Comparison of ENCODE assay signal across 9 mouse cellular contexts in genomic region chr15:85337219-85337618, GRCm38 (mm10). TPM values are rescaled to one million over a fixed set of nuclear protein-coding genes. Genes with fewer than 3 reads are reported as not detected.
DNase-seq lines count a peak whose midpoint lies in the region; ATAC-seq and TF ChIP-seq lines count a peak whose summit lies in the region.
"Had no signal": no experiment of that assay in that cellular context is flagged by ENCODE, and none has a peak within 500 bp of the region (broad histone marks: within the 10 kb centered on the region; RNA-seq: fewer than 3 reads in every experiment).

No protein-coding gene starts in this region.

- peak overlapping the region; percentile 71 for H3K4me2 ChIP-seq in embryonic facial prominence, embryonic 15.5 days (replicated peaks)
- peak overlapping the region; percentile 58 for H3K4me2 ChIP-seq in stomach, postnatal 0 days (replicated peaks; ENCODE audit: low read depth)

- no peaks in the 10 kb centered on the region for H3K36me3 ChIP-seq in embryonic facial prominence, embryonic 15.5 days
- H3K36me3 ChIP-seq in liver, adult 2 months (ENCODE audit: control insufficient read depth, insufficient read depth, low read length): no peaks in the 10 kb centered on the region
- no peaks in the 10 kb centered on the region for H3K36me3 ChIP-seq in stomach, postnatal 0 days (ENCODE audit: control insufficient read depth, insufficient read depth, low read length)

- TF ChIP-seq POLR2A in liver, adult 2 months (IDR thresholded peaks at IDR 0.05; ENCODE audit: extremely low read depth, insufficient read depth, low read length): no peak

- TF ChIP-seq EP300 in stomach, postnatal 0 days (optimal IDR thresholded peaks at IDR 0.05): no peak

- H3K4me1 ChIP-seq in embryonic facial prominence, embryonic 15.5 days: peaks cover 9% of the 10 kb centered on the region
- H3K4me1 ChIP-seq in liver, adult 2 months (ENCODE audit: control insufficient read depth, insufficient read depth, low read length): peaks cover 4% of the 10 kb centered on the region
- H3K4me1 ChIP-seq in stomach, postnatal 0 days (replicated peaks; ENCODE audit: control insufficient read depth, insufficient read depth): 0 out of 2 replicates have a peak, but pooled peaks cover 2% of the 10 kb centered on the region

- DNase-seq in cerebellum, postnatal 25 days: peak; percentile 38 to 39
- no peak for DNase-seq in cerebellum, adult 11 months
- peak; percentile 44 for DNase-seq in 3134 (ENCODE audit: extremely low read depth, insufficient read length, low spot score)
- peak; percentile 72 for DNase-seq in liver, adult 2 months (ENCODE audit: extremely low read depth, low read depth, low spot score)
- no peak for DNase-seq in stomach, postnatal 0 days (ENCODE audit: low spot score)
- DNase-seq in thymus, postnatal 0 days (ENCODE audit: low spot score): no peak

- H3K9me3 ChIP-seq in embryonic facial prominence, embryonic 15.5 days (replicated peaks): no peaks in the 10 kb centered on the region
- no peaks in the 10 kb centered on the region for H3K9me3 ChIP-seq in stomach, postnatal 0 days (ENCODE audit: control insufficient read depth, low read length)

- ATAC-seq in embryonic facial prominence, embryonic 15.5 days (ENCODE audit: insufficient number of reproducible peaks, low FRiP score, low TSS enrichment, low read depth): no peak
- ATAC-seq in stomach, postnatal 0 days (ENCODE audit: low FRiP score, low TSS enrichment): no peak
- no peak for ATAC-seq in inflammation-experienced regulatory T-cells, adult 6 months

- H3K27ac ChIP-seq in embryonic facial prominence, embryonic 15.5 days (replicated peaks): peak overlapping the region; percentile 96
- H3K27ac ChIP-seq in liver, adult 2 months (replicated peaks; ENCODE audit: insufficient read depth, low read depth, low read length): peak overlapping the region; percentile 90
- H3K27ac ChIP-seq in stomach, postnatal 0 days (replicated peaks): peak overlapping the region; percentile 95

- peaks cover 6% of the 10 kb centered on the region; the same call in 1 of the 2 replicates for H3K79me2 ChIP-seq in liver, adult 2 months (ENCODE audit: control insufficient read depth, insufficient read depth, low read length)

- TF ChIP-seq CTCF in liver, adult 2 months (IDR thresholded peaks at IDR 0.05; ENCODE audit: low read depth, low read length): no peak
- no peak for TF ChIP-seq CTCF in stomach, postnatal 0 days (IDR thresholded peaks at IDR 0.05; ENCODE audit: low read depth)

- peak overlapping the region; percentile 97 for H3K4me3 ChIP-seq in embryonic facial prominence, embryonic 15.5 days (replicated peaks)
- peak overlapping the region; percentile 83; the same call in 1 of the 2 replicates for H3K4me3 ChIP-seq in liver, adult 2 months (ENCODE audit: insufficient read depth, low read depth, low read length)
- H3K4me3 ChIP-seq in stomach, postnatal 0 days (ENCODE audit: low read depth, low read length): peak overlapping the region; percentile 71

- no peaks in the 10 kb centered on the region for H3K27me3 ChIP-seq in embryonic facial prominence, embryonic 15.5 days
- H3K27me3 ChIP-seq in liver, adult 2 months (ENCODE audit: control insufficient read depth, insufficient read depth, low read length): no peaks in the 10 kb centered on the region
- no peaks in the 10 kb centered on the region for H3K27me3 ChIP-seq in stomach, postnatal 0 days (ENCODE audit: control insufficient read depth, insufficient read depth, low read length)
- H3K27me3 ChIP-seq: Patski had no signal

- H3K9ac ChIP-seq in embryonic facial prominence, embryonic 15.5 days: peak overlapping the region; percentile 87
- H3K9ac ChIP-seq in liver, adult 2 months (ENCODE audit: low read depth, low read length): 0 out of 2 replicates have a peak overlapping the region, but pooled peaks have one; percentile 89
- peak overlapping the region; percentile 86 for H3K9ac ChIP-seq in stomach, postnatal 0 days (ENCODE audit: low read length)

- 43% methylated on average over 9 of the region's 9 CpGs for WGBS in embryonic facial prominence, embryonic 15.5 days
- WGBS in liver, adult 2 months: 6% methylated on average over 9 of the region's 9 CpGs
- WGBS in stomach, postnatal 0 days: 33% methylated on average over 9 of the region's 9 CpGs

RNA-seq across cellular contexts. Expression of gene Atxn10, which starts 1.2 kb away (rescaled TPM):
- polyA plus RNA-seq in embryonic facial prominence, embryonic 15.5 days (2015; fragmentation: Nextera tagmentation; extraction: Ambion mirVana): 260 and 269 TPM in 2 replicates
- 36.8 and 42.0 TPM in 2 replicates for total RNA-seq in liver, adult 2 months (2014; rRNA removed)
- polyA plus RNA-seq in liver, adult 2 months (2012; rRNA removed): 41.0 and 48.7 TPM in 2 replicates
- 124 TPM in 2 replicates for polyA plus RNA-seq in stomach, postnatal 0 days (2015; fragmentation: Nextera tagmentation; extraction: Ambion mirVana)
- polyA plus RNA-seq in inflammation-experienced regulatory T-cells, adult 6 months (2017; shearing (Covaris generic)): 100 to 1,000 TPM; 104 to 140 (median 107) TPM
- polyA plus RNA-seq in thymus, postnatal 0 days (2015; fragmentation: Nextera tagmentation; extraction: Ambion mirVana): 220 and 226 TPM in 2 replicates

Comparison
In these comparisons a context has a peak if more than half of its experiments do, and no peak if none do; other contexts are left out.
1. DNase-seq: peak in cerebellum, postnatal 25 days (2 of 2), 3134 (single experiment) and liver, adult 2 months (single experiment); none in cerebellum, adult 11 months (single experiment), stomach, postnatal 0 days (single experiment) and thymus, postnatal 0 days (single experiment).
2. Peak in every context shown above with its lines, with median percentiles within 50 percentile points of each other: H3K27ac ChIP-seq, H3K4me3 ChIP-seq and H3K9ac ChIP-seq.